Mouse (Mus musculus): ENCODE data around the gene Mad1l1.

The Mad1l1 gene

GRCm38 (mm10) chr5:140081084-140081483 lies 240.3 kb downstream of the Mad1l1 start:
- ChIA-PET POLR2A (no interaction called here), CTCF (no interaction called here)

DNA sequence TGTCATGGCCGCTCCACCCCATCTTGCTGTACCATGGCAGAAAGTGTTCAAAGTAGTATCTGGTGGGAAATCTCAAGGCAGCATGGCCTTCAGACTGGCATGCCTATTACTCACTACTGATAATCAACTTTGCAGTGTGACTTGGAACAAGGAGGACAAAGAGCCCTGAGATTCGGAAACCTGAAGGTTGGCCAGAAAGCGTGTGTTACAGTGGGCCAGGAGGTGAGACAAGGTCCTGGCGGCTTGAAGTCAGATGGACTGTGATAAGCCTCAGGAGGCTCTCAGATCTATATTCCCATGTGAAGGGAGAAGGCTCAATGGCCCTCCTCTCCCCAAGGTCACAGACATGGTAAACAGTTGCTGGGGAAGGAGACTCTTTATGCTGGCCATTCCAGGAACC lies 241.8 kb downstream of the Mad1l1 start:
- ChIA-PET CTCF (no interaction called here), POLR2A (no interaction called here)

GRCm38 (mm10) chr5:140078406-140078805 lies 242.9 kb downstream of the Mad1l1 start:
- CTCF ChIA-PET: interaction anchor here in 2 of 4 experiments (0.5 to 0.6 kb wide), 2 partner anchors 109 to 219 kb away, joined by 4 to 5 read pairs; no protein-coding TSS in a partner anchor
- POLR2A ChIA-PET: interaction anchor here in 1 of 4 experiments (0.7 kb wide), 1 partner anchor 25 kb away, joined by 3 read pairs; no protein-coding TSS in a partner anchor

DNA sequence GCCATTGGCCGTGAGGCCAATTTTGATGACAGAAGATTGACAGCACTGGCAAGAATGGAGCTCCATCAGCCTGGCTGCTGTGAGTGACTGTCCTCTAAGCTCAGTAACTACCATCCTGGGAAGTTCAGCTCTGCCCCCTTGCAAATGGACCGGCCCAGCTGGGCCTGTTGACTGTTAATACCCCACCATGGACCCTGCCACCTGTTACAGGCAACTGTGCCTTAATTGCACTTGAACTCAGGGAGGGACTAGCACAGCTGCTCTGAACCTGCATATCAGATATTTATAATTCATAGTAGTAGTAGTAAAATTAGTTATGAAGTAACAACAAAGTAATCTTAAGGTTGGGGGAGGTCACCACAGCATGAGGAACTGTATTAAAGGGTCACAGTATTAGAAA lies 244.9 kb downstream of the Mad1l1 start:
- ChIA-PET POLR2A (no interaction called here), CTCF (no interaction called here)

- POLR2A ChIA-PET: interaction anchor here in 2 of 4 experiments (0.6 to 1.3 kb wide), 4 partner anchors 9 to 78 kb away, joined by 3 to 4 read pairs (median 4); no protein-coding TSS in a partner anchor
- CTCF ChIA-PET: interaction anchor here in 2 of 4 experiments (0.6 to 1.7 kb wide), 3 partner anchors 31 to 771 kb away, joined by 5 read pairs; no protein-coding TSS in a partner anchor
Observed at GRCm38 (mm10) chr5:140073671-140074116, 247.7 kb downstream of the Mad1l1 start.

DNA sequence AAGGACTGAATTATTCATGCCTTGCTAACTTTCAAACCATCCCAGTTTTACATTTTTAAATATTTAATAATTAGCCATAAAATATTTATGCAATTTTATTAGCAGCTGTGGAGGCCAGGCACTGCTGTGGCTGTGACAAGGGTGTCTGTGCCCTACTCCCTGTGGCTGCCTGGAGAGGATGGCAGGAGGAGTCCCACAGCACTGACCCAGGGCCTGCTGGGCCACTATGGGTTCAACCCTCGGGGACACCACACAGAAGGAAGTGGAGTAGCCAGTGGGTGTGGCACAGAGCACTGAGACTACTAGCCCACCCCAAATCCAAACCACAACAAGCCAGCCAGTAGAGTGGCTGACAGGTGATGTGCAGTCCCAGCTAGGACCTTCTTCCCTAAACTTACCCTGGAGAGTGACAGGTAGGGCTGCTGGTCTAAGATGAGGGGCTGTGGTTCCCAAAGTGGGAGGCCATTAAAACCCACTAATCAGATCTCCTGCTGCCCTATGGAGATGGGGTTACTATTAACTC lies 248.1 kb downstream of the Mad1l1 start:
- ChIA-PET CTCF (interaction anchor here in 2 of 4 experiments (0.6 to 1.7 kb wide), 2 partner anchors 30 to 772 kb away, joined by 5 read pairs; no protein-coding TSS in a partner anchor), POLR2A (interaction anchor here in 2 of 4 experiments (0.6 to 1.4 kb wide), 5 partner anchors 9 to 78 kb away, joined by 3 to 4 read pairs (median 3); no protein-coding TSS in a partner anchor)

DNA sequence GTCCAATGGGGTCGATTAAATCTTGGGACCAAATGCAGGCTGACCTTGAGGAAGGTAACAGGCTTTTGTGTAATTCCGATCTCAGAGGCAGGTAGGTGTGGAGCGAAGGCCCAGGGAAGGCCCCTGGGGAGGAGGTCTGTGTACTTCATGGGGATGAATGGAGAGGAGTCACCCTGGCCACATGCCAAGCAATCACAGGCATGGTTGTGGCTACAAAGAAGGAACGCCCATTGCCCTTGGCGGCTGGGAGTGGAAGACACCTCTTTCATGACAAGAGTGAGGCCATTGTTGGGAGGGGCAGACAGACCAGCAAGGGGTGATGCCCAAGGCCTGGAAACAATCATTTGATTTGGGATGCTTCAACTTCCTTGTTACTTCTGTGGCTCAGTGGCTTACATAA lies 252.8 kb downstream of the Mad1l1 start:
- ChIA-PET POLR2A (interaction anchor here in 1 of 4 experiments (0.5 kb wide), 1 partner anchor 69 kb away, joined by 3 read pairs; no protein-coding TSS in a partner anchor), CTCF (interaction anchor here in 1 of 4 experiments (0.7 kb wide), 1 partner anchor 83 kb away, joined by 3 read pairs; no protein-coding TSS in a partner anchor)

DNA sequence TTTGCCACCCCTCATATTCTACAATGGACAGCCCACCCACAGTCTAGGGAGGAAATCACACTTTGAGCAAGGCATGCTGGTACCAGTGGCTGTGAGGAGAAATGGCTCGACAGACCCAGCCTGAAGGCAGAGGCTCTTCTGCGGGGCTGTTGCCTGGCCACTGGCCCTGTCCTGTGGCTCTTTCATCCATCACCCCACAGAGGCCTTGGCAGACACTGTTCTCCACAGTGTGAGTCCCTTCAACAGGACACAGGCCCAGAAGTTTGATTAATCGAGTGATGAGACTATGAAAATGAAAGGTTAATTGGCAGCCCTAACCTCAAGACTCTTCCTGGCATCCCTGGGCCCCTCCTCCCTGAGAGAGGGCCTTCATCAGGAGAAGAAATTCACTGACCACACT lies 253.3 kb downstream of the Mad1l1 start:
- CTCF ChIA-PET: no interaction called here
- POLR2A ChIA-PET: interaction anchor here in 1 of 4 experiments (1.3 kb wide), 1 partner anchor 49 kb away, joined by 3 read pairs; no protein-coding TSS in a partner anchor

GRCm38 (mm10) chr5:140066769-140067168 lies 254.6 kb downstream of the Mad1l1 start:
- ChIA-PET POLR2A (interaction anchor here in 2 of 4 experiments (0.6 to 1.3 kb wide), 4 partner anchors 48 to 1312 kb away, joined by 3 to 4 read pairs (median 3); no protein-coding TSS in a partner anchor), CTCF (no interaction called here)

DNA sequence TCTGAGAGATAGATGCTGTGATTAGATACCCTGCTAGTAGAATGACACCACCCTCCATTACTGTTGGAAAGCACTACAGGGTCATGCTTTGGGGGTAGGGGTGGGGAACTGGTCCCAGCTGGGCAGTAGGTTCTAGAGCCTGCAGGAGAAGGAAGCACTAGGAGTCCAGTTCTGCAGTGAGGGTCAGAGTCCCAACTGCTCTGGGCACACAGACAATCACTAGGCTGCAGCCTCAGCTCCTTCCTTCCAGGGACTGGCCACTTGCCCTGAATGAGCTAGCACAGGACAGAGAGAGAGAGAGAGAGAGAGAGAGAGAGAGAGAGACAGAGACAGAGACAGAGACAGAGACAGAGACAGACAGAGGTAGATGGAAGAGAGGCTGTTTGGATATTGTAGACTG lies 255.1 kb downstream of the Mad1l1 start:
- CTCF ChIA-PET: interaction anchor here in 1 of 4 experiments (0.6 kb wide), 1 partner anchor 289 kb away, joined by 3 read pairs; no protein-coding TSS in a partner anchor
- POLR2A ChIA-PET: no interaction called here

DNA sequence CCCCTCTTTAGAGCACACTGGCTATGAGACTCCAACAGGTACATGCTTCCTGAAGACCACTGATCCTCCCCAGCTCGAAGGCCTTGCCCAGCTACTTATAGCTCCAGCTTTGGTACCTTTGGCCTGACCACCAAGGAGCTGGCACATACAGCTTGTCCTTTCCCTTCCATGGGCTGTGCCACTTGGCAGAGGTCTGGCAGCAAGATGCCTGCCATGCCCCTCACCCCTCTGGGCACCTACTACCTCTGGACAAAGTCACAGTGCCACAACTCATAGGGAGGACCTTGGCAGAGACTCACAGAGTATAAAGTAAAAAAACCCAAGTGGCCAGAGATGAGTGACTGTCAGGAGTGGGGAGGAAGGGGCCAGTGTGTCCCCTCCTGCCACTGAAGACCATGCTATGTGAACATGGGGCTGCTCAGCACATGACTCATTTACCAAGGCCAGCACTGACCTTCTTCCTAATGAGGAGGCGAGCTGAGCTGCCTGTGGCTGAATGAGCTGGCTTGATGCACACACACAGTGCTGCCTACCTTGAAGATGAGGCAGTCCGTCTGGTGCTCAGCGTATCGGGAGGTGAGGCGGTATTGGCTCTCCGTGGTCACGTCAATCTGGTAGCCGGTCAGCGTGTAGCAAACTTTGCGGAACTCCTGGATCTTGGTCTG lies 255.9 kb downstream of the Mad1l1 start:
- CTCF ChIA-PET: no interaction called here
- POLR2A ChIA-PET: no interaction called here

DNA sequence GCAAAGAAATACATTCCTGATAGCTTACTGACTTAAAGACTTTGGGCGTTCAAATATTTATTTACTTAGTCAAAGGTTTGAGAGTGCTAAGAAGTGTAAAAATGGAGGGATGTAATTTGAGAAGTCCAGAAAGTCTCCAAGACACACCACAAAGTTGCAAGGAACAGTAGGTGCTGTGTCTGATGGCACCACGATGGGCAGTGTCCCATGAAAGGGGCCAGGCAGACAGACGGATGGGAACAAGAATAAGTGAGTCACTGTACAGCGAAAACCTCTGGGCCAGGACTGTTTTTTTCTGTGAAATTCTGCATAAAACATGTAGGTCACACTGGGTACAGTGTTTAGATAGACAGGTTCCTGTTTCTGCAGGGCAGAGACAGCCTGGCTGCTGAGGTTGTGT lies 256.8 kb downstream of the Mad1l1 start:
- CTCF ChIA-PET: no interaction called here
- POLR2A ChIA-PET: no interaction called here

DNA sequence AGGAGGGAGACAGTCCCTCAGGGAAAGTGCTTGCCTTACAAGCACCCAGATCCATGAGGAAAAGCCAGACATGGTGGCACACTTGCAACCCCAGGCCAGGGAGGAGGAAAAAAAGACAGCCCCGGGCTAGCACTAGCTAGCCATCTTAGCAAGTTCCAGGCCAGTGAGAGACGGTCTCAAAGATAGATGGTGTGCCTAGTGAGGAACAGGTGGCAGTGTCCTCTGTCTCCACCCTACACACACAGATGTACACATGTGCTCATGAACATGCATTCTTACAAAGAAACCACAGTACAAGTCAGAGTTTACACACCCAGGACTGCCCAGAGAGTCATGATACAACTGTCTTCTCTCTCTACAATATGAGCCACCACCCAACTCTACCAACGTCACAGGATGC lies 258.5 kb downstream of the Mad1l1 start:
- CTCF ChIA-PET: interaction anchor here in 2 of 4 experiments (0.6 to 1.1 kb wide), 3 partner anchors 20 to 558 kb away, joined by 3 to 5 read pairs (median 4); no protein-coding TSS in a partner anchor
- POLR2A ChIA-PET: interaction anchor here in 1 of 4 experiments (1.6 kb wide), 1 partner anchor 11 kb away, joined by 4 read pairs; no protein-coding TSS in a partner anchor

DNA sequence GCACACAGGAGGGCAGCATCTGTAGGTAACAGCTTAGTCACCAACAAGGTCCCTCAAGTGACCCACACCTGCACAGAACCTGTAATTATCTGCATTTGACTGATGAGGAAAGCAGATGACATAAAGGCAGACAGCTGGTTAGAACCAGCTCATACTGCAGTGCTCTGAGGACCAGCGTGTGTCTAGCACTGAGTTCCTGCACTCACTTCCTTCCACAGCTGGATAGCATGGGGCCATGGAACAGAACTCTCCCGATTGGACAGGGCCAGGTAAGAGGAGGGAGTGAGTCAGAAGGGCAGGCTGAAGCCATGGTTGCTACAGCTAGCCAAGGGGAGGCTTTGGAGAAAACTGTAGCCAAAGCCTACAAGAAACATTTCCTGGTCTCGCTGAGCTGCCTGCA lies 259.0 kb downstream of the Mad1l1 start:
- CTCF ChIA-PET: interaction anchor here in 2 of 4 experiments (0.6 to 1.1 kb wide), 5 partner anchors 20 to 557 kb away, joined by 3 to 5 read pairs (median 3); no protein-coding TSS in a partner anchor
- POLR2A ChIA-PET: interaction anchor here in 2 of 4 experiments (0.9 to 1.6 kb wide), 2 partner anchors 11 to 20 kb away, joined by 4 read pairs; no protein-coding TSS in a partner anchor

- CTCF ChIA-PET: interaction anchor here in 1 of 4 experiments (1.0 to 1.6 kb wide), 3 partner anchors 19 to 22 kb away, joined by 3 to 4 read pairs (median 4); no protein-coding TSS in a partner anchor
- POLR2A ChIA-PET: interaction anchor here in 2 of 4 experiments (0.9 to 1.6 kb wide), 2 partner anchors 12 to 19 kb away, joined by 4 read pairs; no protein-coding TSS in a partner anchor
Observed at GRCm38 (mm10) chr5:140061296-140061879, 260.0 kb downstream of the Mad1l1 start.

GRCm38 (mm10) chr5:140056291-140056690 lies 265.1 kb downstream of the Mad1l1 start:
- CTCF ChIA-PET: interaction anchor here in 1 of 4 experiments (1.3 kb wide), 1 partner anchor 123 kb away, joined by 8 read pairs; no protein-coding TSS in a partner anchor
- POLR2A ChIA-PET: no interaction called here

- POLR2A ChIA-PET: no interaction called here
- CTCF ChIA-PET: interaction anchor here in 1 of 4 experiments (0.7 to 1.3 kb wide), 4 partner anchors 9 to 122 kb away, joined by 4 to 8 read pairs (median 4); no protein-coding TSS in a partner anchor
Observed at GRCm38 (mm10) chr5:140055431-140055830, 265.9 kb downstream of the Mad1l1 start.

DNA sequence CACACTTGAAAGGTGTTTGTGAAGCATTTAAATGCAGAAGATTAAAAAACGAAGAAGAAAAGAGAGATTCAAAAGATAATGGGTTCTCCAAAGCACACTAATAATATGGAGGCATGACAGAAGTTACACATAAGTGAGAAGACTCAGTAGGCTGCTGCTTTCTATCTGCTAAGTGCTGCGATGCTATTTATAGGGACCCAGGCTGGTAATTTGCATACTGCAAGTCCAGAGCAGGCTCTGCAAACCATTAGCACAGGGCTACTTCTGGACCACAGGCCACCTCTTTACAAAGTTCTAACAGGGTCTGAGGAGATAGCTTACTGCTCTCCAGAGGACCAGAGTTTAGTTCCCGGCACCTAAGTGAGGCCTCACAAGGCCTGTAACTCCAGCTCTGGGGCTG lies 267.7 kb downstream of the Mad1l1 start:
- POLR2A ChIA-PET: no interaction called here

GRCm38 (mm10) chr5:140052405-140052804 lies 268.9 kb downstream of the Mad1l1 start:
- ChIA-PET CTCF (no interaction called here), POLR2A (no interaction called here)

More for the DNA sequence above, 267.7 kb downstream of the Mad1l1 start:
- CTCF ChIA-PET: interaction anchor here in 1 of 4 experiments (0.6 to 1.1 kb wide), 2 partner anchors 23 to 87 kb away, joined by 3 to 5 read pairs; no protein-coding TSS in a partner anchor
